Mouse (Mus musculus) cerebral cortex, adult 2 months (tissue): ENCODE results near the gene Ddx4.

ENCODE experiments used
- WGBS: fragments of 180-500 bp; shearing (Covaris S2); methylation state at CpG from one replicate; pipeline ENCODE4 v1.1.7; 2018; 5-methylcytosine and 5-hydroxymethylcytosine counted together

Gene Ddx4

DNA sequence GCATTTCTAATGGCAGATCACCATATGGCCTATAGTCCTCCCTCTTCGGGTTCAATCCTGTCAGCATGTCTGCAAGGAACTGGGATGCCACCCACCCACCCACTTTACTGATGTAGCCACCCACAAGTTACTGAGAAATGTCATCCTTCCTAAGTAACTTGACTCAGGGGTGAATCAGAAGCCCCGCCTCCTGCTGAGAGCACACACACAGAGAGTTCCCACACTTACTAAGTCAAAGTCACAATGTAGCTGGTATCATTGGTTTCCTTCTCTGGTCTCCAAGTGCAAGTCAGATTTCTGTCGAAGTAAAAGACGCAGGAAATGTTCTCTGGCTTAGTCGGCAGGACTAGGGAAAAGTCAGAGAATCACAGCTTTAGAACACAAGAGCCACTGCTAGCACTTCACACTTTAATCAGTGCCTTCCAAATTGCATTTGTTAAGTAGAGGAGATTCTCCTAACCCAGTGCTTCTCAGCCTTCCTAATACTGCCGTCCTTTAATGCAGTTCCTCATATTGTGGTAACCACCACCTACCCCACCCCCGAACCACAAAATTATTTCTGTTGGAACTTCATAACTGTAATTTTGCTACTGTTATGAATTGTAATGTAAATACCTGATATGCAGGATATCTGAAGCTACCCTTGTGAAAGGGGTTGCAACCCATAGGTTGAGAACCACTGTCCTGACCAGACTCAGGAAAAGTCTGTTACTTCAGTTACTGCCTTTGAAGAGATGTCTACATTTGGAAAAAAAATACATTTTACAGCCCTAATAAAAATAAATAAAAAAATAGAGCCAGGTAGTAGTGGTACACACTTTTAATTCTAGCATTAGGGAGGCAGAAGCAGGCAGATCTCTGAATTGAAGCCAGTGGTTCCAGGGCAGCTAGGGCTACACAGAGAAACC lies 100.4 kb downstream of the Ddx4 start:
- 72% methylated on average over 7 of the region's 7 CpGs for WGBS
